Mouse (Mus musculus) mouse embryonic stem cell (cell line): ENCODE measurements around the gene Vmn2r30.
"Not testable (repeated sequence)": the region's sequence is repeated elsewhere in the genome, so short reads cannot be mapped to it uniquely, and the experiment has no call there.

Experiments used
- in situ Hi-C, 2 experiments: fragments of 300-500 bp; cut with MboI; formaldehyde crosslinking; loops; 1 replicate in 1 of 2; 3 replicates in 1 of 2; pipeline ENCODE4 v1.14.3; 2019 to 2020; ENCODE audit warnings: low sequenced_read_pairs in 2 of 2, low pct_unique_long_range_greater_than_20kb in 1 of 2, mixed read lengths in 1 of 2; ENCODE audit not compliant: unreplicated experiment in 1 of 2

The Vmn2r30 gene

GRCm38 (mm10) chr7:7337509-7337908 is at the start of gene Vmn2r30:
Gene Vmn2r30 (minus strand): TSS chr7:7337609.
- in situ Hi-C loops = not testable (repeated sequence)

- in situ Hi-C loops = not testable (repeated sequence)
These were observed 37.0 kb upstream of the Vmn2r30 start, which contains the start of gene Gm45783 for GRCm38 (mm10) chr7:7374431-7374830. Gene Gm45783 (minus strand): TSS chr7:7374573.

- in situ Hi-C loops = loop anchor here (10.0 to 25.0 kb wide), 10 partner anchors 101 to 933 kb away; partner anchors contain the start of genes Olfr1350 (in 1 of the 2), Zfp773 (in 1 of the 2), Zfp78 (in 1 of the 2) and Zim1 (in 1 of the 2)
These were observed 41.8 kb downstream of the Vmn2r30 start for GRCm38 (mm10) chr7:7295595-7295994.

GRCm38 (mm10) chr7:7281383-7281782 is 56.0 kb downstream of the Vmn2r30 start:
- in situ Hi-C loops = loop anchor here (10.0 to 25.0 kb wide), 7 partner anchors 107 to 919 kb away; partner anchors contain the start of genes Olfr1350 (in 1 of the 2), Zfp418 (in 1 of the 2), Zfp78 (in 1 of the 2) and Zim1 (in 1 of the 2)

- in situ Hi-C loops = loop anchor here (25.0 kb wide), 6 partner anchors 216 to 916 kb away; partner anchors contain the start of genes Olfr1350 (in 1 of the 2), Zfp78 (in 1 of the 2) and Zim1 (in 1 of the 2)
These were observed 59.3 kb downstream of the Vmn2r30 start, which contains the start of gene Gm45844 for GRCm38 (mm10) chr7:7277966-7278567. Gene Gm45844 (minus strand): TSS chr7:7278289.

- in situ Hi-C loops = loop anchor here (25.0 kb wide), 6 partner anchors 215 to 915 kb away; partner anchors contain the start of genes Olfr1350 (in 1 of the 2), Zfp78 (in 1 of the 2) and Zim1 (in 1 of the 2)
These were observed 59.9 kb downstream of the Vmn2r30 start for GRCm38 (mm10) chr7:7277556-7277955.
